ENCODE assay signal across 1 mouse cellular context in the genomic region with DNA sequence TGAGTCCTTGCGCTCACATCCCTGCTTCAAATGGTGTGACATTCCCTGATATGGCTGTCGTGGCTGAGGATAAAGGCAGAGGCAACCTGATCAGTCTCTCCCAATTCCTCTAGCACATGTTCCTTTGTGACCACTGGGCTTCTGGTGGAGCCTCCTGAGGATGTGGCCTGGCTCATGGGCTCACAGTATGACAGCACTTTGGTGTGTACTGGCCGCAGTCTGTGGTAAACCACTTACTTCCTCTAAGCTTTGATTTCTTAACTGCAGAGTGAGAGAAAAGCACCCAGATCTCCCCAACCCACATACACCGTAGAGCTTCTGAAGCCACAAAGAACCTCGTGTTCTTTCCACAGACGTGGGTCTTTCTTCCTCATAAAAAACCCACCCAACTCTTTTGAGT.
A peak's percentile ranks its signal among the peaks of the same experiment; 100 is the strongest.
TF ChIP-seq lines count a peak whose summit lies in the region.

No protein-coding gene starts in this region.

TF ChIP-seq in CH12.LX, 34 proteins besides CTCF, POLR2A, EP300 and RAD21 (continued from another document):
- no peak for TF ChIP-seq JUN (IDR thresholded peaks at IDR 0.05; ENCODE audit: insufficient read depth, low read depth, low read length)
- TF ChIP-seq CHD2 (IDR thresholded peaks at IDR 0.05; ENCODE audit: low read length): no peak
- peak; percentile 72 for TF ChIP-seq BHLHE40 (IDR thresholded peaks at IDR 0.05; ENCODE audit: low read depth, low read length)
- 0 out of 2 replicates have a peak, but pooled peaks have one; percentile 11 for TF ChIP-seq TBP (conservative IDR thresholded peaks at IDR 0.05; ENCODE audit: low read depth, low read length)
- peak; percentile 89 for TF ChIP-seq ZKSCAN1 (IDR thresholded peaks at IDR 0.05; ENCODE audit: borderline replicate concordance, low read depth, low read length)
- TF ChIP-seq MAZ (IDR thresholded peaks at IDR 0.05; ENCODE audit: low read depth, low read length): no peak
- no peak for TF ChIP-seq UBTF (IDR thresholded peaks at IDR 0.05; ENCODE audit: low read depth, low read length)
- no peak for TF ChIP-seq E2F4 (IDR thresholded peaks at IDR 0.05; ENCODE audit: insufficient replicate concordance, low read depth, low read length)
- TF ChIP-seq USF2 (conservative IDR thresholded peaks at IDR 0.05; ENCODE audit: low read depth, low read length): no peak
- peak; percentile 26 for TF ChIP-seq MAX (IDR thresholded peaks at IDR 0.05; ENCODE audit: low read length)
- TF ChIP-seq MAFK (IDR thresholded peaks at IDR 0.05; ENCODE audit: insufficient replicate concordance, low read length): no peak
TF ChIP-seq in CH12.LX: peak in this region for 6.
